Mouse (Mus musculus) forebrain, embryonic 14.5 days (tissue): Measurements from ENCODE around the gene Hist1h3c. TPM values are rescaled to one million over a fixed set of nuclear protein-coding genes. Genes with fewer than 3 reads are reported as not detected.

Experiments used
- ATAC-seq: fragments of 200-750 bp; cut with Nextera tagmentation; 2 replicates; pipeline ENCODE4 v1.8.0; 2017; ENCODE audit warnings: mild to moderate bottlenecking, moderate library complexity
- DNase-seq: peaks from one replicate; pipeline ENCODE4 v3.0.0-alpha.2; 2015; ENCODE audit warnings: low spot score
- H3K27ac ChIP-seq: fragments of 300-500 bp; sonication (generic); 2 replicates; pipeline ENCODE4 v1.5.1; 2014; ENCODE audit warnings: low read depth, mild to moderate bottlenecking, control low read depth, low read length, moderate library complexity
- H3K27me3 ChIP-seq: fragments of 300-500 bp; sonication (generic); replicated peaks from 2 replicates; pipeline ENCODE4 v1.6.1; 2014; ENCODE audit warnings: low read length, control low read depth, mixed read lengths; ENCODE audit not compliant: control insufficient read depth, insufficient read depth
- H3K36me3 ChIP-seq: fragments of 300-500 bp; sonication (generic); 2 replicates; pipeline ENCODE4 v1.6.1; 2014; ENCODE audit warnings: low read length, control low read depth; ENCODE audit not compliant: control insufficient read depth, insufficient read depth
- H3K4me1 ChIP-seq: fragments of 300-500 bp; sonication (generic); 2 replicates; pipeline ENCODE4 v1.6.1; 2014; ENCODE audit warnings: antibody characterized with exemption, low read length, control low read depth; ENCODE audit not compliant: control insufficient read depth, insufficient read depth
- H3K4me2 ChIP-seq: fragments of 300-500 bp; sonication (generic); 2 replicates; pipeline ENCODE4 v1.6.1; 2014; ENCODE audit warnings: mild to moderate bottlenecking, control low read depth, low read length
- H3K4me3 ChIP-seq: fragments of 300-500 bp; sonication (generic); 2 replicates; pipeline ENCODE4 v1.5.1; 2014; ENCODE audit warnings: low read depth, low read length, control low read depth
- H3K9ac ChIP-seq: fragments of 300-500 bp; sonication (generic); 2 replicates; pipeline ENCODE4 v1.6.1; 2014; ENCODE audit warnings: mild to moderate bottlenecking, low read length, control low read depth, moderate library complexity
- H3K9me3 ChIP-seq: fragments of 300-500 bp; sonication (generic); replicated peaks from 2 replicates; pipeline ENCODE4 v1.6.1; 2016; ENCODE audit warnings: low read length, control low read depth, mixed read lengths; ENCODE audit not compliant: control insufficient read depth
- WGBS: fragments of 180-500 bp; shearing (Covaris S2); extraction: QIAGEN DNeasy Blood & Tissue Kit; methylation state at CpG from one replicate; pipeline ENCODE4 v1.1.7; 2014; 5-methylcytosine and 5-hydroxymethylcytosine counted together
- polyA plus RNA-seq: library from polyadenylated mRNA; unstranded; fragments of >200 nt; fragmentation: Nextera tagmentation; extraction: Ambion mirVana; gene quantifications from 2 replicates; pipeline ENCODE4 v1.2.1, GENCODE M21; 2014

The Hist1h3c gene
- polyA plus RNA-seq, 1 experiment from 2014 or later, result 5.9 TPM

DNA sequence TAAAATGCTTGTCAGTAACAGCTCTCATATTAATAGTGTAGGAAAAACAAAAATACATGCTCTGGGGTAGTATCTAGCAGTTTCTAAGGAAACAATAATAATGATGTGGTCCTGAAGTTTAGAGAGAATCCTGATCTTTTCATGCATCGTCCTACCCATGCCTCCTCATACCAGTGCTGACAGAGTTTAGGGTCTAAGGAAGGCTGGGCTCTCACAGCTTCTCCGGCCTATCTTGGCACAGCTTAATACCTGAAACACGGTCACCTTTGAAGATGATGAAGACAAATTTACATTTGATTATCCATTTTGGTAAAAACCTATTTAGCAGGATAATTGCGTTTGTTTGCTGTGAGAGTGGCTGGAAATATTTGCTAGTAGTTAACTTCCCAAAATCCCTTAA is 1.4 kb downstream of the Hist1h3c start:
- Histone ChIP-seq H3K27ac (no peak overlapping the region), H3K4me2 (peak overlapping the region; percentile 54), H3K4me1 (peaks cover 17% of the 10 kb centered on the region), H3K4me3 (peak overlapping the region; percentile 38; the same call in 1 of the 2 replicates), H3K27me3 (no peaks in the 10 kb centered on the region), H3K36me3 (no peaks in the 10 kb centered on the region), H3K9me3 (no peaks in the 10 kb centered on the region), H3K9ac (peak overlapping the region; percentile 61)
- WGBS, result 32% methylated on average over 4 of the region's 4 CpGs
- ATAC-seq (no peak), DNase-seq (no peak)

DNA sequence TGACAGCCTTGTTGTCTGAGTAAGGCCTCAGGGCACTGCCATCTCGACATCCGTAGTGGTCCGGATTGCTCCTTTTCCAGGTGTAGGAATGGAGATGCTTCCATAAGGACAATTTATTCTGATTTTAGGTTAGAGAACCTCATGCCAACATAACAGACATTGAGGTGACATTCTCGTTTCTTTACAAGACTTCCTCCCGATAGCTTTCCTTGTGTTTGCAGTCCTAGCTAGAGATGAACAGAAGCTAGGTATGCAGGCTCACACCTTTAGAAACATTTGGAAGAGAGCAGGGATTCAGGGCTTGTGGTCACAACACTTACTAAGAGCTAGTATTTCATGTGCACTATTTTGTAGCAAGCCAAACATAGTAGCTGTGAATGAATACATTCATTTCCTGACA is 2.2 kb downstream of the Hist1h3c start:
- WGBS, result 79% methylated on average over 5 of the region's 5 CpGs
- Histone ChIP-seq H3K9me3 (no peaks in the 10 kb centered on the region), H3K27ac (no peak overlapping the region), H3K9ac (no peak overlapping the region), H3K36me3 (no peaks in the 10 kb centered on the region), H3K4me1 (peaks cover 17% of the 10 kb centered on the region), H3K4me2 (no peak overlapping the region), H3K27me3 (no peaks in the 10 kb centered on the region), H3K4me3 (no peak overlapping the region)
- DNase-seq (no peak), ATAC-seq (no peak)

DNA sequence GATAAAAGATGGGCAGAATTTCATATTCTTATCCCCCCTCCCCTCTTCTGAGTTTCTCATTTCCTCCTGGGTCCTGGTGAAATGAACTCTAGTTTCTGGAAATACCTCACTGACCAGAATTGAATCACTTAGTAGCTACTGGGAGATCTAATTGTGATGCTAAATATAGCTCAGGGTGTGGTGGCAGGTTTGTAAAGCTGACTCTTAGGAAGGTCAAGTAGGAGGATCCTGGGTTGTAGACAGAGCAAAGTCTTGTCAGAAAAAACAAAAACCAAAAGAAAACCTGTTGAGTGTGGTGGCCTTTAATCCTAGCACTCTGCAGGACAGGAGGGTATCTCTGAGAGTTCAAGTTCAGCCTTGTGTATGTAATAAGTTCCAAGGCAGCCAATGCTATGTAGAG is 3.4 kb downstream of the Hist1h3c start:
- H3K27me3 ChIP-seq, result no peaks in the 10 kb centered on the region
- no peak overlapping the region for H3K4me3 ChIP-seq
- no peak overlapping the region for H3K4me2 ChIP-seq
- no peaks in the 10 kb centered on the region for H3K9me3 ChIP-seq
- H3K36me3 ChIP-seq, result no peaks in the 10 kb centered on the region
- no peak overlapping the region for H3K27ac ChIP-seq
- H3K4me1 ChIP-seq, result peaks cover 7% of the 10 kb centered on the region; the same call in 1 of the 2 replicates
- ATAC-seq, result no peak
- H3K9ac ChIP-seq, result no peak overlapping the region
- no peak for DNase-seq

DNA sequence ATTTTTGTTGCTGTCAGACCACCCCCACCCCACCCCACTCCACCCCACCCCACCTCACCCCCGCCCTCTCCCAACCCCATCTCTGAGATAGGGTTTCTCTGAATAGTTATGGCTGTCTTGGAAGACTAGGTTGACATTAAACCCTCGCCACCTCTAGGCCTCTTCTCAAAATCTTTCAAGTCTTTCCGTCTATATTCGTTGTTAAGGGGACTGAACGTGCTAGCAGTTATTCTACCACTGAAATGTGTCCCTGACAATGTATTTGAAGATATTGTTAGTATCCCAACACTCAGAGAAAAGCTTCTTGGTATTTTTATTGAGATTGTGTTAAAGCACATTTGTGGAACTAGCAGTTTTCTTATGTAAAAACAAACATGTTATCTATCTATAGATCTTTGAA is 4.5 kb downstream of the Hist1h3c start:
- no peaks in the 10 kb centered on the region for H3K27me3 ChIP-seq
- H3K27ac ChIP-seq, result no peak overlapping the region
- ATAC-seq, result no peak
- H3K4me1 ChIP-seq, result peaks cover 6% of the 10 kb centered on the region; the same call in 1 of the 2 replicates
- H3K4me2 ChIP-seq, result peak overlapping the region; percentile 77
- H3K9me3 ChIP-seq, result no peaks in the 10 kb centered on the region
- WGBS, result 67% methylated on average over 5 of the region's 5 CpGs
- no peaks in the 10 kb centered on the region for H3K36me3 ChIP-seq
- no peak overlapping the region for H3K9ac ChIP-seq
- no peak overlapping the region for H3K4me3 ChIP-seq
- no peak for DNase-seq

DNA sequence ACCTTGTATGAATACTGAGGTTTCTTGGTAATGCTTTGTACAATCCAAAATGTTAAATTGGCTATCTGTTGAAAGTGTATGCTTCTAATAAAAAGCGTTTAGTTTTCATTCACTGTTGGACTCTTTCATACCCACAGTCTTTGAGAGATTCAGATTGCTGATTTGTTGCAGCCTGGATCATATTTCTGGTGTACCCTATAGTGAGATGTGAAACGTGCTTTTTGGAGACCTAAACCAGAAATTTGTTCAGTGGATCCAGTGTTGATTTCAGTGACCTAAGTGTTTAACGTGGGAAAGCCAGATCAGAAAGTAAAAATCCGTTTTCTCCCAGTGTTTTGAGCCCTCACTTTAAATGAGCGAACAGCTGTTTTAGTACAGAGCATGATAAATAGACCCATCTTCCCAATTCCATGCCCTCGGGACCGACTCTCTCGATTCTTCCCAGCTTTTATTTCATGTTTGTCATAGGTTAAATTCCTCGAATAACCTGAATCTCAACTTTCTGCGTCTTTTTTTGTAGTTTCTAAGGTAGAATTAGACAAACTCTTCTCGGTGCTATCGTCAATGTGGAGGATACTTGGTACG is 5.1 kb downstream of the Hist1h3c start:
- WGBS, result 41% methylated on average over 13 of the region's 13 CpGs
- peaks cover 6% of the 10 kb centered on the region; the same call in 1 of the 2 replicates for H3K4me1 ChIP-seq
- H3K27ac ChIP-seq, result peak overlapping the region; percentile 95; the same call in 1 of the 2 replicates
- DNase-seq (no peak), ATAC-seq (no peak)
- no peaks in the 10 kb centered on the region for H3K36me3 ChIP-seq
- H3K4me3 ChIP-seq, result peak overlapping the region; percentile 44
- H3K4me2 ChIP-seq, result peak overlapping the region; percentile 77
- H3K9ac ChIP-seq, result peak overlapping the region; percentile 76
- H3K9me3 ChIP-seq, result no peaks in the 10 kb centered on the region
- H3K27me3 ChIP-seq, result no peaks in the 10 kb centered on the region

DNA sequence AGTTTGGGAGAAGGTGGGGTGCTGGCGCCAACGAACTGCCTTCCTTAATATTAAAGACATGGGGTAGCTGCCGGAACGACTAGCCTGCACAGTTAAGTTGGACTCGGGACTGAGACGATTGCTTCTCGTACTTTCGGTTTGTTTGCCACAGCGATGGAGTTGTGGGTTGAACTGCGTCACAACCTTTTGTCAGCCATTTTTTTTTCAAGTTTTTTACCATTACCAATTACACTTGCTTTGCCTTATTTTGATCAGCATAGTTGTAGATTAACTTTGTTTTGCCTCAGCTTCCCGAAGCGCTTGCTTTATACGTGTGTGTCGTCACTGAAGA is 5.5 kb downstream of the Hist1h3c start:
- WGBS, result under 1% methylated on average over 14 of the region's 14 CpGs
- no peak; the same call in 1 of the 2 replicates for ATAC-seq
- Histone ChIP-seq H3K9ac (peak overlapping the region; percentile 76), H3K27ac (peak overlapping the region; percentile 95), H3K4me2 (peak overlapping the region; percentile 77), H3K4me1 (peaks cover 6% of the 10 kb centered on the region; the same call in 1 of the 2 replicates), H3K9me3 (no peaks in the 10 kb centered on the region), H3K36me3 (no peaks in the 10 kb centered on the region), H3K4me3 (peak overlapping the region; percentile 44), H3K27me3 (no peaks in the 10 kb centered on the region)
- no peak for DNase-seq

DNA sequence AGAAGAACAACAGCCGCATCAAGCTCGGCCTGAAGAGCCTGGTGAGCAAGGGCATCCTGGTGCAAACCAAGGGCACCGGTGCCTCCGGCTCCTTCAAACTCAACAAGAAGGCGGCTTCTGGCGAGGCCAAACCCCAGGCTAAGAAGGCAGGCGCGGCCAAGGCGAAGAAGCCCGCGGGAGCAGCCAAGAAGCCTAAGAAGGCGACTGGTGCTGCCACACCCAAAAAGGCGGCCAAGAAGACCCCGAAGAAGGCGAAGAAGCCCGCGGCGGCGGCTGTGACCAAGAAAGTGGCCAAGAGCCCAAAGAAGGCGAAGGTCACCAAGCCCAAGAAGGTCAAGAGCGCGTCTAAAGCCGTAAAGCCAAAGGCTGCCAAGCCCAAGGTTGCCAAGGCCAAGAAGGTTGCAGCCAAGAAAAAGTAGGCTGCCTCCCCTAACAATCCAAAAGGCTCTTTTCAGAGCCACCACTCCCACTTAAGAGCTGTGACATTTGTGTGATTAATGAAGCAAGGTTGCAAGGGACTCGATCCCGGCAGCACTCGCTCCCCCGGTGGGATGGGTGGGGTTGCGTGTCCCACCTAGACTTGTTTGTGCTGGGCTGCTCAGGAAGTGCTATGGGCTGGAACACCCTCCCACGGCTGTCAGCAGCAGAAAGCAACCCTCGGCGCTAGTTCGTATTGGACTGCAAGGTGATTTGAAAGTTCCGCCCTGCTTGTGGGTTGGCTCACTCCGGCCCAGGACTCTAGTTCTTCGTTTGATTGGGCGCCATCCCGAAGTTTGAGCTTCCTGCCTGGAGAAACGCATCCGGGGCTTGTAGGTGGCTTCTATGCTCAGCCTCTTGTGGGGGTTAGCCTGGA is 6.1 kb downstream of the Hist1h3c start:
- Histone ChIP-seq H3K27ac (peak overlapping the region; percentile 95), H3K27me3 (no peaks in the 10 kb centered on the region), H3K4me2 (peak overlapping the region; percentile 77), H3K9ac (peak overlapping the region; percentile 76), H3K4me3 (peak overlapping the region; percentile 44), H3K36me3 (no peaks in the 10 kb centered on the region), H3K4me1 (peaks cover 6% of the 10 kb centered on the region; the same call in 1 of the 2 replicates), H3K9me3 (no peaks in the 10 kb centered on the region)
- DNase-seq, result peak; percentile 96
- ATAC-seq, result peak; percentile 88
- WGBS, result under 1% methylated on average over 39 of the region's 39 CpGs

DNA sequence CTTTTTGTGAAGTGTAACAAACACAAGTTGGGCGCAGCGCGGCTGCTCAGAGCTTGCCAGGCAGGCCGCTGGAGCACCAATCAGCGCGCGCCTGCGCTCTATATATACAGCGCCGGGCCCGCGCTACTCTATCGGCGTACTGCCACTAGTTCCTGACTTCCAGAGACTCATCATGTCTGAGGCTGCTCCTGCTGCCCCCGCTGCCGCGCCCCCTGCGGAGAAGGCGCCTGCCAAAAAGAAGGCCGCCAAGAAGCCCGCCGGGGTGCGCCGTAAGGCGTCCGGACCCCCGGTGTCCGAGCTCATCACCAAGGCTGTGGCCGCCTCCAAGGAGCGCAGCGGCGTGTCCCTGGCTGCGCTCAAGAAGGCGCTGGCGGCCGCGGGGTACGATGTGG is 6.7 kb downstream of the Hist1h3c start, which contains the start of gene Hist1h1c:
Gene Hist1h1c (plus strand): TSS at position 132 of the 392 bp plus-strand sequence.
- H3K27me3 ChIP-seq, result no peaks in the 10 kb centered on the region
- DNase-seq (peak; percentile 96), ATAC-seq (peak; percentile 97)
- peak within 1 kb of the TSS; percentile 95 for H3K27ac ChIP-seq
- peak within 1 kb of the TSS; percentile 77 for H3K4me2 ChIP-seq
- H3K9me3 ChIP-seq, result no peaks in the 10 kb centered on the region
- peak within 1 kb of the TSS; percentile 44 for H3K4me3 ChIP-seq
- H3K36me3 ChIP-seq, result no peaks in the 10 kb centered on the region
- peaks cover 6% of the 10 kb centered on the region; the same call in 1 of the 2 replicates for H3K4me1 ChIP-seq
- WGBS, result under 1% methylated on average over 31 of the region's 38 CpGs
- peak within 1 kb of the TSS; percentile 76 for H3K9ac ChIP-seq

DNA sequence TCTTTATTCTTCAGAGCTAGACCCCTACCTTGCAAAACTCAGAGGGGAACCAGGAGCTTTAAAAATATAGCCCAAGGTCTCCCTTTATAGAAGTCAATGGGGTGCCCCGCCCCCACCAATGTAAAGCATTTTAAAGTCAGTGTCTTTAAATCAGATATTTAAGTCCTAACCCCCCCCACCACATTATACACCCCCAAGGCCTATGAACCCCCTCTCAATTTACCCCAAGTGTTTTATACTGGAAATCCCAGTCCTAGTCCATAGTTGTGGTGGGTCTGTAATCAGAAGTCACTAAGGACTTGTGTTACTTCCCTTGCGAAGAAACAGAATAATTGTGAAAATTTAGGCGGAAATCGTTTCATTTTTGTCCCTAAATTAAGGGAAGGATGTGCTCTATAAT is 7.4 kb downstream of the Hist1h3c start:
- peak; percentile 42 for DNase-seq
- no peak for ATAC-seq
- 21% methylated on average over 4 of the region's 4 CpGs for WGBS
- H3K4me3 ChIP-seq, result no peak overlapping the region
- no peaks in the 10 kb centered on the region for H3K9me3 ChIP-seq
- peak overlapping the region; percentile 76; the same call in 1 of the 2 replicates for H3K9ac ChIP-seq
- H3K4me1 ChIP-seq, result peaks cover 6% of the 10 kb centered on the region; the same call in 1 of the 2 replicates
- no peaks in the 10 kb centered on the region for H3K27me3 ChIP-seq
- peak overlapping the region; percentile 45; the same call in 1 of the 2 replicates for H3K27ac ChIP-seq
- H3K4me2 ChIP-seq, result peak overlapping the region; percentile 77
- H3K36me3 ChIP-seq, result no peaks in the 10 kb centered on the region
